Mouse (Mus musculus) liver, adult 2 months (tissue): Measurements from ENCODE around the gene Rarres2.

Experiments used
- CTCF ChIP-seq: fragments of 200-500 bp; IDR thresholded peaks from 2 replicates; pipeline ENCODE4 v1.5.1; 2011; ENCODE audit warnings: low read depth, low read length, control low read depth
- POLR2A ChIP-seq: fragments of 200-500 bp; IDR thresholded peaks from 2 replicates; pipeline ENCODE4 v1.6.1; 2011; ENCODE audit warnings: low read length, control low read depth; ENCODE audit not compliant: insufficient read depth; ENCODE audit errors: extremely low read depth

DNA sequence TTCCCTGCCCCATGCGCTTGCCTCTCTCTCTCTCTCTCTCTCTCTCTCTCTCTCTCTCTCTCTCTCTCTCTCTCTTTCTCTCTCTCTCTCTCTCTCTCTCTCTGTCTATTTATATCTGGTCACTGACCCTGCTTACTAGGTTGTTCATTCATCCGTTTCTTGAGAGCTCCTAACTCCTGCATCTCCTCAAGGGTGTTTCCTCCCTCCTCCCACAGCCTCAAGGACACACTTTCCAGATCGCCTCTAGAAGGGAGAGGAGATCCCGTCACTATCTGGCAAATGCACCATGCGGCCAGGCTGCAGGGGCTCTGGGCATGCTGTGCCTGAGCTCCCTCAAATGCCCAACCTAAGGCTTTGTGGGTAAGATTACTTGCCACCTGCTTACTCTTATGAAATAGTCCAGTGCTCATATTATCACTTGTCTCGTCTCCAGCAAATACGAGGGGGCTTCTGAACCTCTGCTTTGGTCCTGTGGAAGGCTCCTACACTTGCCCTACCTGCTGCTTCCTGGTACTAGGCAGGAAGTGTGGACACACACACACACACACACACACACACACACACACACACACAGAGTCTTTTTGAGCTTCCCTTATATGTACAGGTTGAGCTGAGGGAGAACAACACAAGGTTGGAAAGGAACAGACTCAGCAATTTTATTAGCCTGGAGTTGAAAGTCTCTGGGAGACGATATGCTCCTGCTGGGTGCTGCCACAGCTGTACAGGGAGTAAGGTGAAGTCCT, 3.4 kb downstream of the Rarres2 start:
- TF ChIP-seq POLR2A (no peak), CTCF (no peak)
